Mouse (Mus musculus) embryonic fibroblast, embryonic 13.5 days (primary cell): ENCODE data around the gene Il1rl2.

Source experiments
- CTCF ChIP-seq: IDR thresholded peaks from 2 replicates; pipeline ENCODE4 v1.5.1; 2011; ENCODE audit warnings: mild to moderate bottlenecking, control low read depth, low read length, moderate library complexity, borderline replicate concordance; ENCODE audit not compliant: insufficient read depth
- POLR2A ChIP-seq: IDR thresholded peaks from 2 replicates; pipeline ENCODE4 v1.6.1; 2011; ENCODE audit warnings: low read depth, mild to moderate bottlenecking, control low read depth, low read length, moderate library complexity

- TF ChIP-seq POLR2A (no peak), CTCF (no peak)
These were observed 68.1 kb downstream of the Il1rl2 start for GRCm38 (mm10) chr1:40392535-40392934.
